Mouse (Mus musculus): ENCODE measurements around the gene Polr1c.

The Polr1c gene

DNA sequence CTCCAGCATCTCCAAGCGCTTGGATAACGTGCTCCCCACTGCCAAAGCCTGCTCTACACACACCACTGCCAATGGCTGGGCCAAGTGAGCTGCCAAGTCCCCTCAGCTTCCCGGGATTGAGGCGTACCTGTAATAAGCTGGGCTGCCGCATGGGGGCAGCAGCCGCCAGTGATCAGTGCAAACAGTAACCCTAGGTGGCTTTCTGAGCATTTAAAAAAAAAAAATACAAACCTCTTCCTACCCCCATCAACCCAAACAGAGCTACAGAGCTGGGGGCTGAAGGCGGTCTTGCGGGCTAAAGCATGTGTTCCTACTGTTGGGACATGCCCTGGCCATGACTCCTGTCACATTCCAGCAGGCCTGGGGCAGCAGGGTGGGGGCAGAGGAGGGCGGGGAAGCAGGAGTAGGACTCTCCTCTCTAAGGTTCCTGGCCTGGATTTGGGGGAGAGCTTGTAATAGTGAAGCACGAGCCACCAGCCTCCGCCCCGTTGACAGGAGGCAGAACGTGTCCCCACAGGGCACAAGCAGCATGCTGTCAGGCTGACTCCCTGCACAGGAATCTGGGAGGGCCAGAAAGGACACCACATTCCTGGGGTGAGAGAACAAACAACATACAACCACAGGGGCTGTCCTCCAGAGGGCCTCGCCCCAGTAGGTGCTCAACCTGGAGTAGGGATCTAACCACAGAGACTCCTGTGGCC, 18.2 kb upstream of the Polr1c start:
- DNase-seq (ENCODE audit: low spot score in 2 of 2): peak; percentile 74 to 80

GRCm38 (mm10) chr17:46265502-46265901, 17.6 kb upstream of the Polr1c start:
- no peak for DNase-seq (ENCODE audit: low spot score in 2 of 2)

DNA sequence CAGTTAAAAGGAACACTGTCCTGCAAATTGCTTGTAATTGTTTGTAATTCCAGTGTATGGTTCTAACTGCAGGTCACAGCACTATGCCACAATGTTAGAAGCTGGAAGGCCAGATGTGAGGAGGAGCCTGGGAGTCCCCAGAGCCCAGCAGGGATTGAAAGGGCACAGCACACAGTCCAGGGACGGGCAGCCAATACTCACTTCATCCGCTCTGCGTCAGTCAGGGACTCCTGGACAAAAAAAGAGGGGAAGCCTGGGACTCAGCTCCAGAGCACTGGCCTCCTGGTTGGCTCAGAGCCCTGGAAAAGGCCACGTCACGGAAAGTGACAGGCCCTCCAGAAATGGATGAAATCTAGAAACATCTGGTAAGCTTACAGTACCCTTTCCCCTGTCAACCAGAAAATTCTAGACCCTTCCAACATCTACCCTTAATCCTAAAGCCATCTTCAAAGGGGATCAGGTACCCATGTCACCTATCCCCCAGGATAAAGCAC, 14.4 kb upstream of the Polr1c start:
- DNase-seq (ENCODE audit: low spot score in 2 of 2): no peak

DNA sequence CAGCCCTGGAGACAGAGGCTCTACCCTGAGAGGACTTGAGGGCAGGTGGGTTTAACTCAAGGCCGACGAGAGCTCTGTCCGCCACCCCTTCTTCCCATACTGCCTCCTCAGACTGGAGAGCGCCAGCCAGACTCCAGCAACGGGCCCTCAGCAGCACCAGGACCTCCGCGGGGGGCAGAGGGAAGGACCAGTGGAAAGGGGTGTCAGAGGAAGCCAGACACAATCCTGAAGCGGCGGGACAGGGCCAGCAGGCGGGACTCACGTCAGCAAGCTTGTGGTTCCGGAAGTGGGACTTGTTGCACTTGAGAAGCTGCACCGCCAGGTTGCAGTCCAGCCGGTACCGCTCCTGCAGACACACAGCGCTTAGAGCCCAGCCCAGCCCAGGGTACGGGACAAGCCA, 11.8 kb upstream of the Polr1c start:
- DNase-seq (ENCODE audit: low spot score in 2 of 2): no peak

DNA sequence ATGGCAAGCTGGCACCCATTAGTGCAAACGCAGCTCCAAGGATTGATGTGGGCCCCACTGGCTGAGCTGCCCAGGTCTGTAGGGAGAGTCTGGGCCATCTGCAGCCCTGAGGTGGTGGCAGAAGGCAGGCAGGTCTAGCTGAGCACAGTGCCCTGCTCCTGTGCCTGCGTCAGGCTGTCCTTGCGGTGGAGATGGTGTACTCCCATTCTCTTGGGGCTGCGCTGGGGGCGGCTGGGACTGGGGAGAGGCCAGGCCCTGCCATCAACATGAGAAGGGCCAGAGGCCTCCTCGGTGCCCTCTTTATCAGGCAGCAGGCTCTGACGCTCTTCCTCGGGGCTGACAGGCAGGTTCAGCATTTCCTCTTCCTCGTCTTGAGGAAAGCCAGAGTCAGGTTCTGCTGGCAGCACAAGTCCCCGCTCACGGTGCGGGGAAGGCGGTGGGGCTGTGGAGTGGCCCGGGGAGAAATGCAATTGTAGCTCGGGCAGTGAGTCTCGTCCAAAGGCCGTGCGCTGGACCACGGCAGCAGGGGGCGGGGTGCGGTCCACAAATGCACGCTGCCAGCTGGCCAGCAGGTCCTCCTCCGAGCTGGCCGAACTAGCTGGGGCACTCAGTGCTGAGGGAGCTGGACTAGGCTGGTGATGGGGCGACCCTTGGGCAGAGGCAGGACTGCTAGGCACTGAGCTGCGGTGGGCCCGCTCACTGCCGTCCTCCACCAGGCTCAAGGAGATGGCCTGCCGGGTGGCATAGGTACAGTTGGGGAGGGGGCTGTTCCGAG, 10.6 kb upstream of the Polr1c start:
- no peak for DNase-seq (ENCODE audit: low spot score in 2 of 2)

DNA sequence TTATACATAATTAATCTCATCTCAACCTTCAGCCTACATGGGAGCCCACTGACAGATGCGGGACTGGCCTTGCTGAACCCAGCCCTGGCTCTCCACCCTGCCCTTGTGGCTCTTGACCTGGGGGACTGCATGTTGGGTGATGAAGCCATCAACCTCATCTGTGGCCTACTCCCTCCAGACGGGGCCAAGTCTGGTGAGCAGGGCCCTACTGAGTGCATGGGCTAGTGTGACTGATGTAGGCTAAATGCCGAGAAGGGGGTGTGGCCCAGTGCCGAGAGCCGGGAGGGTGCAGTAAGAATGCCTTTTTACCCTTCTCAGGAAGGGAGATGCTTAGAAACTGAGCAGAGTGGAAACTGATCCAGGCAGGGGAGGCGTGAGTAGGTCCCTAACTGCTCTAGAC, 7.3 kb upstream of the Polr1c start:
- no peak for DNase-seq (ENCODE audit: low spot score in 2 of 2)

GRCm38 (mm10) chr17:46254106-46254505, 6.3 kb upstream of the Polr1c start:
- DNase-seq (ENCODE audit: low spot score in 2 of 2): no peak

DNA sequence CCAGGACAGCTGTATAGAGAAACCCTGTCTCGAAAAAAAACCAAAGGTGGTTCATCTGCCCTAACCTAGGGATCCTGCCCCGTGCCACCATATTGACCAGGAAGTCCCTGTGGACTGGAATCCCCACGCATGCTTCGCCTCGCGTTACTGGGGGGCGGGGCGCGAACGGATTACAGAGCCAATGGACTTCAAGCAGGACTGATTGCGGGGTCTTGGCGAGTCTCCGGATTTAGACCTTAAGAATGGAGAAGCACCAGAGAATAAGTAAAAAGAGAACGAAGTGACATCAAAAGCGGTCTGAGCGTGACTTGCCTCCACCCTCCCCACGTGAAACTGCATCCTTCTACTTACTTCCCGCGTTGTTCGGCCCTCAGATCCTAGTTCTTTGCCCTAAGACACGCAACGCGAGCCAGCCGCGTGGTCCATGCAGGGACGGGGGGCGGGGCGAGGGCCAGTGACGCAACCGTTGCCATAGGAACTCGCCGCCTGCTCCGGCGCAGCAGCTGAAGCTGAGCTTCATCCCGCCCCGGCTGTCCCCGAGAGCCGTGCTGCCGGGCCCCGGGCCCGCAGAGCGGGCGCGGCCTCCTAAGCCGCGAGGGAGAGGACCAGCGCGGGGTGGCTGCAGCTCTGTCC, 5.7 kb upstream of the Polr1c start, which contains the start of gene Lrrc73:
Lrrc73 (plus strand) TSS at position 80 of the 633 bp plus-strand sequence.
- peak; percentile 81 to 89 for DNase-seq (ENCODE audit: low spot score in 2 of 2)

GRCm38 (mm10) chr17:46252571-46253451, 5.0 kb upstream of the Polr1c start:
- DNase-seq (ENCODE audit: low spot score in 2 of 2): no peak

DNA sequence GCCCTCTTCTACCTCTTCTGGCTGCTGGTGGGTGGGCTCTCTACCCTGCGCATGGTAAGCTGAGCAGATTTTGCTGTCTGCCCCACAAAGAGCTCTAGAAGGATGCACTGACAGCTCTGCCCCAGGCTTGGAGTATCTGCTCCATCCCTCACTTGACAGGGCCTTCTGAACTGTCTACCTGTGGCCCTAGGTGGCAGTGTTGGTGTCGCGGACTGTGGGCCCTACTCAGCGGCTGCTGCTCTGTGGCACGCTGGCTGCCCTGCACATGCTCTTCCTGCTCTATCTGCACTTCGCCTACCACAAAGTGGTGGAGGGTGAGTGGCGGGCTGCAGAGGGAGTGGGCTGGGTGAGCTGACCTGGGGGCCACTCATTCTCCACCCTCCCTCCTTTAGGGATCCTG, 3.3 kb upstream of the Polr1c start:
- no peak for DNase-seq (ENCODE audit: low spot score in 2 of 2)

GRCm38 (mm10) chr17:46248189-46248522, 302 bp upstream of the Polr1c start:
- no peak for DNase-seq (ENCODE audit: low spot score in 2 of 2)

DNA sequence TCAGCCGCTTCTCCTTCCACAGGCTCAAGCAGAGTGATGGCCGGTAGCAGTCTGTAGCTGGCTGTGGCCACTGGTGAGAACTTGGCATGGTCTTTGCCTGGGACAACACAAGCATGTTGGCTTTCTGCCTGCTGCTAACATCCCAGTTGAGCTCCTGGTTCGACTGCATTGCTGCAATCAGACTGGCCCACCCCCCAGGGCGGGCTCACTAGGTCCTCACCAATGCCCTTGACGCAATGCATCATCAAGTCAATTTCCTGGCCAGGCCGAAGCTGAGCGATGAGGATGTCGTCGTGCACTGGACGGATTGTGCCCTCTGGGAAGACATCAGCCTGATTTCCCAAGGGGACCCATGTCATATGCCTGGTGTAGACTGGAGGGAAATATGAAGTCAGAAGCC, 3.3 kb downstream of the Polr1c start:
- DNase-seq (ENCODE audit: low spot score in 2 of 2): no peak

DNA sequence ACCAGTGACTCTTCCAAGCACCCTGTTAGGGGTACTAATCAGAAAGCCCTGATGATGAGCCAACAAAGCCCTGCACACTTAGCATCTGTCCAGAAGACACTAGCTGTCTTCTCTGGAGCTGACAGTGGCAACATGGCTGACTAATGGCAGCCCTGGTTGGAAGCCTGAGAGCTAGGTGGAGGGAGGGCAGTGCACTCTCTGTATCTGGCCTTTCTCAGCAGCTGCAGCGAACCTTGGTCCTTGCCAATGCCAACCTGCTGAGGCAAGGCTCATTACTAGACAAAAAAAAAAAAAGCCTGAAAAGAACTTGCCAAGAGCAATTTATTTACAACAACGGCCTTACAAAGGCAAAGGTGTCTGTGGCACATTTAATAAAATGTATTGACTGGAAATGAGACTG, 4.2 kb downstream of the Polr1c start:
- DNase-seq (ENCODE audit: low spot score in 2 of 2): no peak

DNA sequence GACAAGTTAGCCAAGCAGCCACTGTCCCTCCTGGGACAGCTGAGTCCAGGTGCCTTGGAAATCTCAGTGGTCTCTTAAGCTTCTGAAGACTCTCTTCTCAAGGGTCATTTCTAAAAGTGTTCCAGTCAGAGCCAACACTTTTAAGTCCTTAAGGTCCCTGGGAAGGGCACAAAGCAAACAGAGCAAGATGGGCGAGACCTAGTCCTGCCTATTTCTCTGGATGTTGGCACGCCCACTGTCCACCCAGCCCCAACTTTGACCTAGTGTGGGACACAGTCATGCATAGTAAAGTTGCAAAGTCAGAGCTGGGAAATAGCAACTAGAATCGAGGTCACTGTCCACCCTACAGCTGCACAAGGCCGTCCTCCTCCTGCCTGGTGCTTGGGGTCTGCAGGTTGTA, 4.9 kb downstream of the Polr1c start:
- DNase-seq (ENCODE audit: low spot score in 2 of 2): no peak

DNA sequence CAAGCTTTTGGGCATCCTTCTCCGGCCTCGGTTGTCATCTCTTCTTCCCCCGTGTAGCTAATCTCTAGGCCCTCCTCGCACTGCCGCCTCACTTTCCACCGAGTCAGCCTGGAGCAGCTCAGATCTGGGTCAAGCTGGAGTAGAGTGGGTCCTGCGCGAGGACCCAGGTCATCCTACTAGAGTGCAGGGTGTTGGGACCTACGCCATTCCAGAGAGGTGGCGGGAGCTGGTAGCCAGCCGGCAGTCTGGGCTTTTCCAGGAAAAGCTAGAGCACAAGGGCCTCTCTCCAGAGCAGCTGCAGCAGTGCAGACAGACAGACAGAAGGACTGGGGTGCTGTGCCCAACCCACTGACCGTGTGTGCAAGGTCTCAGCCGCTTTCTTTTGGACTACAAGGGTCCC, 5.6 kb downstream of the Polr1c start:
- DNase-seq (ENCODE audit: low spot score in 2 of 2): no peak

DNA sequence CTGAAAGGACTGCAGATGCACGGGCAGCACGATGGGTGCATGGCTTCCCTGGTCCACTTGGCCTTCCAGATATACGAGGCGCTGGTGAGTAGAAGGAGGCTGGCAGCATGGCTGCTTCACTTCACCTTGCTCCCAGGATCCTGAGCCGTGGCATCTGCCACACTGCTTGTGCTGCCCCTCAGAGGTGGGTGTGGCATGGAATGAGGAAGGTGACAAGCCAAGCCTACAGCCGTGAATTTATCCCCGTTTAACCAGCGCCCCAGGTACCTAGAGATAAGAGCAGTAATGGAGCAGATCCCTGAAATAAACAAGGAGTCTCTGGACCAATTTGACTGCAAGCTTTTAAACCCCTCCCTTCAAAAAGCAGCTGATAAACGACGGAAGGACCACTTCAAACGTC, 6.4 kb downstream of the Polr1c start:
- no peak for DNase-seq (ENCODE audit: low spot score in 2 of 2)

- DNase-seq (ENCODE audit: low spot score in 2 of 2): no peak
Measured at GRCm38 (mm10) chr17:46239516-46240114, 8.2 kb downstream of the Polr1c start.

DNA sequence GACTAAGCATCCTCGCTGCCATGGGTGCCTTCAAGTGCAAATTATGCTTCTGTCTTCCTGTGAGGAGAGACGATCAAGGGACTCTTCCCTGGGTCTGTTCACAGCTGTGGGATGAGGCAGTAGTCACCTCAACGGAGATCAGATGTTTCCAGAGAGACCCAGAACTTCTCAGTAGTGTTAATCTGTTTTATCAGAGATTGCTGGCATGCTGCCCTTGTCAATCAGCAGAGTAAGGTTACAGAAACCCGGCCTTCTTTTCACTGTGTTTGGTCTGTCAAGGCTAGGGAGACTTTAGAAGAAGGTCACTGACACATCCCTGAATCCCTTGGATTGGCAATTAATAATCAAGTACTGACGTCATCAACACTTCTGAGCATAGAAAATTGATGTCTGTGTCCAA, 10.4 kb downstream of the Polr1c start:
- DNase-seq (ENCODE audit: low spot score in 2 of 2): no peak

DNA sequence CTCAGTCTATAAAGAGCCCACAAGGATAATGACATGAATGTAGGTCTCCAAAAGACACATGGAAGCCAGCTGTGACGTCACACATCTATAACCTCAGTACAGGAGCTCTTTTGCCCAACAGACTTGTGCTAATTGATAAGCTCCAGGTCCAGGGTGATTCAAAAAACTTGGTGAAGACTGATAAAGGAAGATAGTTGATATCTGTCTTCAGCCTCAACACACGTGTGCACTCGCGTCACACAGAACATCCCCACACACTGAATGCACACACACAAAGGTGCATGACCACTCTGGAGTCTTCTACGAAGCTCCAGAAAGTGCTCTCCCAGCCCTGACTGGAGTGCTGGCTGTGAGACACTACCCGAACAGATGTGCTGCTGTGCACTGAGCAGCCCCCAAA, 10.8 kb downstream of the Polr1c start:
- no peak for DNase-seq (ENCODE audit: low spot score in 2 of 2)

GRCm38 (mm10) chr17:46236067-46236466, 11.8 kb downstream of the Polr1c start:
- DNase-seq (ENCODE audit: low spot score in 2 of 2): no peak

DNA sequence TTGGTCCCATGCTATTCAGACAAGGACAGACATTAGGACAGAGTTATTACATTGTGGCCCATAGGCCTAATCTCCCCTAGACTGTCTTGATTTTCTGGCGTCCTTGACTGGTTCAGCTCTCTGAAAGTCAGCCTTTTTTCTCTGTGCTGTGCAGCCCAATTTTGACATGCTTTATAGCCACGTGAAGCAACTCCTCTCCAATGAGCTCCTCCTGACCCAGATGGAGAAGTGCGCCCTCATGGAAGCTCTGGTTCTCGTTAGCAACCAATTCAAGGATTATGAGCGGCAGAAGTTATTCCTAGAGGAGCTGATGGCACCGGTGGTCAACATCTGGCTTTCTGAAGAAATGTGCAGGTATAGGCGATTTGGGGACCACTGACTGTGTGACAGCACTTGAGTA, 20.3 kb downstream of the Polr1c start:
- DNase-seq (ENCODE audit: low spot score in 2 of 2): no peak

All from heart, adult 9 months (tissue).